Mouse (Mus musculus) layer of hippocampus, adult 9-11 months (tissue): Measurements from ENCODE around the gene Gm10518.
A peak's percentile ranks its signal among the peaks of the same experiment; 100 is the strongest.
"Not testable (repeated sequence)": the region's sequence is repeated elsewhere in the genome, so short reads cannot be mapped to it uniquely, and the experiment has no call there.

Experiments used
- DNase-seq: peaks from one replicate; pipeline ENCODE4 v3.0.0; 2022

The Gm10518 gene

DNA sequence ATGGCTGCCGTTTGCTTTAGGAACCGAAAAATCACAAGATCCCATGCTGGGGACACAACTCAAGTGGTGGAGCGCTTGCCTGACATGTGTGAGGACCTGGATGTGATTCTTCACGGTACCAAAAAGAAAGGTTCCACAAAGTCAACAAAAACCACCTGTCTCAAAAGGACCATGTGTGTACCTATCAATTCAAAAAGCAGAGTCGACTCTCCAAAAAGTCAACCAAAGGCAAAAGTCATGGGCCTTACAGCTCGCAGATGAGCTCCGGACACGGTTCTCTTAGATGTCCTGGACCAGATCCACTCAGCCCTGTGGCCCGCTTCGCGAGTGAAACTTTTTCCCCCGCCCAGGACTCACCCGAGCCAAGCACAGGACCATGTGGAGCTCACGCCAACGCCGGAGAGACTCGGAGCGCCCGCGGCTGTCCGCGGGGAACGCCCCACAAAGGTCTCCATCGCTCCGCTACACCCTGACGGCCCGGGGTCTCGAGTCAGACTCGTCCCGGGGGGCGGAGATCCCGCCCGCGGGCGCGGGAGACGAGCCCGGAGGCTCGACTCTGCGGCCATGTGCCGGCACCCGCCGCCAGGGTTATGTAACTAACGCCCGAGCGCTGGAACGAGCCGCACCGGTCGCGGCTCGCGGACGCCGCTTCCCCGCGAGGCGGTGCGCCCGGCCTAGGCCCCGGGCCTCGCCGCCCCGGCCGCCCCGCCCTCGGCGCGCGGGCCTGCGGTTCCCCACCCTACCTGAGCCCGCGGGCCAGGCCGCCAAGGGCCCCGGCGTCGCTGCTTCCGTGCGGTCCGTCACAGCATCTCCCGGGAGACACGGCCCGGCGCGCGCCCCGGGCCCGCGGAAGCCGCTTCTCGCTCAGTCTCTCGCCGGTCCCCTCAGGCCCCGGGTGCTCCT lies at the start of gene Gm10518:
TSS of gene Gm10518 (plus strand) at position 767 of the 903 bp plus-strand sequence.
- DNase-seq: peak; percentile 35

DNA sequence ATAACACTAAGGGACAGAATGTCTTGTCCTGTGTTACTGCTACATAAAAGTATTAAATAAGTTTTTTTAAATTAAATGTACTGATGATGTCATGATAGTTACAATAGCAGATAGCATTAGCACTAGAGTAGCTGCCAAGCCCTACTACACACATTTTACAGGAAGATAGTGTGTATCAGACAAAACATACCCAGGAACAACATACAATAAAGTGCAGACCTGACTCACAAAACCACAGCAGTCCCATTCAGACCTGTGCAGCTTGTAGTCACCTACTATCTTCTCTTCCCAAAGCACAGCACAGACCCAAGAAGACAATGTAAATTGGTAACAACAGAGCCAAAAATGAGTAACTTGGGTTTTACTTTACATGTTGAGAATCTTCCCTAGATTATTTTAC lies 46.7 kb upstream of the Gm10518 start:
- no peak for DNase-seq

- DNase-seq: no peak
Observed at GRCm38 (mm10) chr1:179760086-179760485, 43.1 kb upstream of the Gm10518 start.

GRCm38 (mm10) chr1:179760553-179760952 lies 42.6 kb upstream of the Gm10518 start:
- DNase-seq: no peak

DNA sequence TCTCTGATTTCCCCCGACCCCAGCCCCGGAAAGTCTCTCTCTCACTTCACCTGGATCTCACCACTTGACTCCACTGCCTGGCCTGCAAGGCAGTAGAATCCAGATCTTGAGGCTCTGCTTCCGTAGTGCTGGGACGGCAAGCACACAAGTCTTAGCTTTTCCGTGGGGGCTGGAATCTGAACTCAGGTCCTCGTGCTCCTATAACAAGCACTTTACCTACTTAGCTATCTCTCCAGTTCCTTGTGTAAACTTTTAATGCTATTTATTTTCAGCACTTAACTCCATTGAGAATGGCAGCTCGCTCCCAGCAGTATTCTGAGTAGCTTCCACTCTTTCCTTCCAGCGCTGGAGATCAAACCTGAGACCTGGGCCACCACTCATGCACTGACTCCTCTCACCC lies 26.3 kb upstream of the Gm10518 start:
- DNase-seq: no peak

DNA sequence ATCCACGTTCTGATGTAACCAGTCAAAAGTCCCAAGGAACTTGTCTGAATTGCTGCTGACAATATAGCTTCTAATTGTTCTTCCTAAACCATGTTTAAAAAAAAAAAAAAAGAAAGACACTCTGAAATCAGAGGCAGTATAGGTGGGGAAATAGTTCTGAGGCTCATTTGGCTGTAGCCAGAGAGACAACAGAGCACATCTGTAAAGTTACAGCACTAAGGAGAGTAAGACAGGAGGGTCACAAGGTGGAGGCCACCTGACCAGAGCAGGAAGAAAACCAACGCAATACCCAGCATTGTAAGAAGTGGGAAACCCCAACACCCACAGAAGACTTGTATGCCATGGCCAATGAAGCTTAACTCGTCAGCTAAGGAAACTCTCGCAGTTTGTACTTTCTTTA lies 19.1 kb upstream of the Gm10518 start:
- DNase-seq: no peak

- DNase-seq: no peak
Observed at GRCm38 (mm10) chr1:179785502-179785901, 17.7 kb upstream of the Gm10518 start.

GRCm38 (mm10) chr1:179787281-179787680 lies 15.9 kb upstream of the Gm10518 start:
- DNase-seq: no peak

- DNase-seq: no peak
Observed at GRCm38 (mm10) chr1:179798794-179799193, 4.4 kb upstream of the Gm10518 start.

- DNase-seq: peak; percentile 99
Observed at GRCm38 (mm10) chr1:179803513-179804139, 450 bp downstream of the Gm10518 start, which contains the start of gene Ahctf1. TSS of gene Ahctf1 (minus strand) at chr1:179803680.

GRCm38 (mm10) chr1:179804140-179804881 lies 1.1 kb downstream of the Gm10518 start:
- no peak for DNase-seq

- no peak for DNase-seq
Observed at GRCm38 (mm10) chr1:179805751-179806150, 2.6 kb downstream of the Gm10518 start.

- DNase-seq: no peak
Observed at GRCm38 (mm10) chr1:179807468-179807867, 4.3 kb downstream of the Gm10518 start.

DNA sequence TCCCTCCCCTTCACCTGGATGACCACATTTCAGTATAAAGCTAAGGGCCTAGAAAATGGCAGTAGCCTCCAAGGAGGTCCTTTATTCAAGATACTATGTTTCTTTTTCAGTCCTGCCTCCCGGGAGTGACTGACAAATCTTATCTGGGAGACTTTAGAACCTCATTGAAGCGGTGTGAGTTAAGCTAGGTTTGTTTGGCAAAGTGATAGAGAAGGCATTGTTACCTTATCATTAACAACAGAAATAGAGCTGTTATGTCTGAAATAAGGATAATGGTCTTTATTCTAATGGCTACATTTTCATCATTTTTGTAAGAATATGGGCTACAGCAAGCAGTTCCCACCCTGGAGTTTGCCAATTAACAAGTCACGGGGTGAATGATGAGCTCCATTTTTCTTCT lies 5.1 kb downstream of the Gm10518 start:
- no peak for DNase-seq

DNA sequence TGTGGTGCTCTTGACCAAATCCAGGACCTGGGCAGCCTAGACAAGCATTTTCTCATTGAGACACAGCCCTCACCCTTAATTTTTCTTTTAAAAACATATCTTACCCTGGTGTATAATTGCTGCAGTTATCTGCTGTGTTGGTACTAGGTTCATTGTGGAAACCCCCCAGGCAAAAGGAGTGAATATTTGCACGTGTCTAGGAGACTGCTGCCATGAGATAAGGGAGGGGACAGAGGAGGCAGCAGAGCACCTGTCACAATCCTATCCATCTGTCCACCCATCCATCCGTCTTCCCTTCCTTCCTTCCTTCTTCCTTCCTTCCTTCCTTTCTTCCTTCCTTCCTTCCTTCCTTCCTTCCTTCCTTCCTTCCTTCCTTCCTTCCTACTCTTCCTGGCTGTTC lies 10.2 kb downstream of the Gm10518 start:
- DNase-seq: no peak

GRCm38 (mm10) chr1:179814616-179815015 lies 11.4 kb downstream of the Gm10518 start:
- no peak for DNase-seq

GRCm38 (mm10) chr1:179818490-179819278 lies 15.5 kb downstream of the Gm10518 start:
- DNase-seq: not testable (repeated sequence)

DNA sequence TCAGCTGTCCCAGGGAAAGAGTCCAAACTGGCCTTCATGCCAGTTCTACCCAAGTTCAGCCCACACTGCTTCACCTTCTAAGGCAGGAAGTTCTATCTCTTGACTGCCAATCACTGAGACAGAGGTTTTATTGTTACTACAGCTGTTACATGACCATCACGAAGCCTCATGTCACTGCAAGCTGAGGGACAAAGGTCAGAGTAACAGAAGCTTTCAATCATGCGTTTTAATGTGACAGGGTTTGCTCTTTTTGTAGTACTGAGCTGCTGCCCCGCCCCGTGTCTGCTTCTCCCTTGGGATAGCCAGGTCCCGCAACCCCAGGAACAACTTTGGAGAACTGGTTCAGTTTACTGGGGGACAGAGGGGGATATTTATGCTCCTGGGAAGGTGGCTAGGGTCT lies 21.4 kb downstream of the Gm10518 start:
- DNase-seq: no peak

DNA sequence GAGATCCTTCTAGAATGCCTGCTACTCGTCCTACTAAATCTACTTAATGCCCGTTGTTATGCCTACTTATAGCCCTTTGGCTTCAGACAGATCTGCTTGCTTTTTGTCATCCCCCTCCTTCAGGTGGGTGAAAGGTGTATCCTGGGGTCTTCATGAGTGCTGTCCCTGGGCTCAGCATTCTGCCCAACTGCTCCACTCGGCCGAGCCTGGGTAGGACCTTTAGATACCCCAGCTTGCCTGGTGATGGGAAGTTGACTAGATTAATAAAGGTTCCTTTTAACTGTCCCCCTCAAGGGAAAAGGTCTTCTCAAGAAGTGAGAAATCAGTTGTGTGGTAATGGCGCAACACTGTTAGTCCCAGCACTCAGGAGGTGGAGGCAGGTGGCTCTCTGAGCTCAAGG lies 24.9 kb downstream of the Gm10518 start:
- DNase-seq: no peak

- no peak for DNase-seq
Observed at GRCm38 (mm10) chr1:179828900-179829299, 25.7 kb downstream of the Gm10518 start.

- no peak for DNase-seq
Observed at GRCm38 (mm10) chr1:179832710-179833240, 29.6 kb downstream of the Gm10518 start.

GRCm38 (mm10) chr1:179833596-179833995 lies 30.4 kb downstream of the Gm10518 start:
- no peak for DNase-seq
